Mouse (Mus musculus) lung, adult 2 months (tissue): ENCODE measurements around the gene Odf3l2. TPM values are rescaled to one million over a fixed set of nuclear protein-coding genes. Genes with fewer than 3 reads are reported as not detected.

Experiments
- DNase-seq: peaks from one replicate; pipeline ENCODE4 v3.0.0; 2022
- H3K4me1 ChIP-seq: fragments of 200-500 bp; 2 replicates; pipeline ENCODE4 v1.6.1; 2011; ENCODE audit warnings: low read length; ENCODE audit not compliant: control insufficient read depth, insufficient read depth
- H3K4me3 ChIP-seq: fragments of 200-500 bp; replicated peaks from 2 replicates; pipeline ENCODE3; 2011; ENCODE audit warnings: low read depth, mild to moderate bottlenecking, control low read depth, low read length; ENCODE audit errors: extremely low read depth
- CTCF ChIP-seq: fragments of 200-500 bp; IDR thresholded peaks from 2 replicates; pipeline ENCODE4 v1.5.1; 2011; ENCODE audit warnings: mild to moderate bottlenecking, low read length, control low read depth; ENCODE audit not compliant: insufficient read depth
- POLR2A ChIP-seq: fragments of 200-500 bp; IDR thresholded peaks from 2 replicates; pipeline ENCODE4 v1.6.1; 2011; ENCODE audit warnings: low read depth, mild to moderate bottlenecking, control low read depth, low read length, borderline replicate concordance; ENCODE audit errors: extremely low read depth
- WGBS: fragments of 180-500 bp; shearing (Covaris S2); methylation state at CpG from one replicate; pipeline ENCODE4 v1.1.7; 2018; 5-methylcytosine and 5-hydroxymethylcytosine counted together
- polyA plus RNA-seq: library from polyadenylated mRNA; depleted of rRNA; stranded (reverse); fragments of >200 nt; gene quantifications from 2 replicates; pipeline ENCODE4 v1.2.3, GENCODE M21; 2012

Odf3l2 gene
- polyA plus RNA-seq, 1 experiment = not detected

DNA sequence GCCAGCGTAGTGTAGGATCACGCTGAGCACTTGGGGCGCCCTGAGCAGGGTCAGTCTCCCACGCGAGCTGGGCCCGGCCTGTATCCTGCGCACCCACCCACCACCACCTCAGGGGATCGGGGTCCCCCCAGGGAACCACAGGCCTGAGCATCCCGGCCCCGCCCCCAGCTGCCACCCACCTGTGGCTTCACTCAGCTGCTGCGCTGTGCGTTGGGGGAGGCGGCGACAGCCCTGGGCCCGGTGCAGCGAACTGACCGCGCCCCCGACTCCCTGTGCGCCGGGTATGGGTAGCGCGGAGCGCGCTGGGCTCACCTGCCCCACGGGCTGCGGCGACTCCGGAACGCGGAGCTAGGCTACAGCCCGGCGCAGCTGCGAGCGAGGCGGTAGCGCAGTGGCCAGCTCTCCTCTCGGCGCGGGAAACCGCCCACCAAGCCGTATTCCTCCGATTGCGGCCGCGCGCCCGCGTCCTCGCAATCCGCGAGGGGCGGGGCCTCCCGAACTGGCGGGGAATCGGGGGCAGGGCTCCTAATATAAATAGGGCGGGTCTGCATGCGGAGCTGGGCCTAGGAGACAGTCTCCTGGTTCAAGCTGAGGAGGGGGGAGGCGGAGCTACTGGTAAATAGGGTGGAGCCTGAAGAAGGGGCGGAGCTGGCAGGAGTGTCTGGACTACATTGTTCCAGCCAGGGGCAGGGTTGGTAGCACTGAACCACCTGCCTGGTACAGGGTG is 31.8 kb downstream of the Odf3l2 start, which contains the start of gene C2cd4c:
TSS of gene C2cd4c (minus strand) at position 448 of the 727 bp plus-strand sequence.
- no peak for TF ChIP-seq POLR2A
- TF ChIP-seq CTCF = no peak
- H3K4me1 ChIP-seq = peaks cover 5% of the 10 kb centered on the region; the same call in 1 of the 2 replicates
- peak; percentile 33 for DNase-seq
- peak within 1 kb of the TSS; percentile 38 for H3K4me3 ChIP-seq
- WGBS = 1% methylated on average over 59 of the region's 60 CpGs

DNA sequence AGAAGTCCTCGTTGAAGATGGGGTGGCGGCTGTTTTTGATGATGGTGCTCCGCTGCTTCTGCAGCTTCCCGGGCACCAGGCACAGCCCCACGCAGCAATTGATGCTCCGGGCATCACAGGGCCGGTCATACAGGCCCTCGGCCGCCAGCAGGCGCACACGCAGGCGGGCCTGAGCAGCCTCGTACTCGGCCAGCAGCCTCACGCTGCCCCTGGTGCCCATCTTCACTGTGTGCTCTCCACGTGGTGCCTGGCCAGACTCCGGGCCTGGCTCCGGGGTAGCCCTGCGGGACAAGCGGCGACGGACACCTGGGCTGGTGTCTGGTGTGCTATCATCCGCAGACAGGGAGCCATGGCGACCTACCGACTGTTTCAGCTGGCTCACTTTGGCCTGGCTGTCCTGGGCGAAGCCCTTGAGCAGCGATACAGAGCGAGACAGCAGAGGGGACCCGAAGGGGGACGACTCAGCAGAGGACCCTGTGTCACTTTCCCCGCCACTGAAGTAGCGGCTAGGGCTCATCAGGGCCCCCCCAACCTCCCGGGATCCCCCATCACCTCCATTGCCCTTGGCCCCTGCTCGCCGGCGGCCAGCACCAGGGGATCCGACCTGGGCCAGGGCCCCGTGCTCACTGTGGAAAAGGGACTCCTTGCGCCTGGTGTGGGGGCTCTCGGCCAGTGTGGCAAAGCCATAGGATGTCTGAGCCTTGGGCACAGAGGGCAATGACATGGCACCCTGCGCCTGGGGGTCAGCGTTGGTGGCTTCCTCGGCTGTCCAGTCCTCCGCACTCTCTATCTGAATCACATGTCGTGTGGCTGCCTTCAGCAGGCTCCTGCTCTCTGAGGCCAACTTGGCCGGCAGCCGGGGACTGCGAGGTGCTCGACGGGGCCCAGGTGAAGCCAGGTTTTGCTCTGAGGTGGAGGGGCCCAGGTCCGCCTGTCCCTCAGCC is 33.1 kb downstream of the Odf3l2 start:
- WGBS = 13% methylated on average over 51 of the region's 51 CpGs
- Histone ChIP-seq H3K4me1 (peaks cover 5% of the 10 kb centered on the region; the same call in 1 of the 2 replicates), H3K4me3 (no peak overlapping the region)
- TF ChIP-seq POLR2A (no peak), CTCF (no peak)
- DNase-seq = no peak

DNA sequence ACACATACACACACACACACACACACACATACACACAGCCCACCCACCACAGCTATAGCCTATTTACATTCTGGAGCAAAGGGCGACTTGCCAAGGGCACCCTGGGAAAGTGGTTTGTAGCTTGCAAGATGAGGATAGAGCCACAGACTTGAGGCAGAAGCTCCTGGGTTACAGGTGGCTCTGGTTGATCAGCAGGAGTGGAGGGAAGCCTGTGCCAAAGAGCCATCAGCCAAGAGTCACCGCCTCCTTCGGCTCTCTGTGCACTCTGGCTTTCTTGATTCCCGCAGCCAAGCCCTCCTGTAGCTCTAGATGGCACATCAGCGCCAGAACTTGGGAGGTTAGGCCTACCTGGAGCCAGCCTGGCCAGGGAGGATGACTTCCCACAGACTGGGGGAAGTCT is 34.2 kb downstream of the Odf3l2 start:
- H3K4me3 ChIP-seq = no peak overlapping the region
- 37% methylated on average over 5 of the region's 5 CpGs for whole genome bisulfite sequencing
- no peak for DNase-seq
- H3K4me1 ChIP-seq = peaks cover 5% of the 10 kb centered on the region; the same call in 1 of the 2 replicates
- TF ChIP-seq POLR2A (no peak), CTCF (no peak)

DNA sequence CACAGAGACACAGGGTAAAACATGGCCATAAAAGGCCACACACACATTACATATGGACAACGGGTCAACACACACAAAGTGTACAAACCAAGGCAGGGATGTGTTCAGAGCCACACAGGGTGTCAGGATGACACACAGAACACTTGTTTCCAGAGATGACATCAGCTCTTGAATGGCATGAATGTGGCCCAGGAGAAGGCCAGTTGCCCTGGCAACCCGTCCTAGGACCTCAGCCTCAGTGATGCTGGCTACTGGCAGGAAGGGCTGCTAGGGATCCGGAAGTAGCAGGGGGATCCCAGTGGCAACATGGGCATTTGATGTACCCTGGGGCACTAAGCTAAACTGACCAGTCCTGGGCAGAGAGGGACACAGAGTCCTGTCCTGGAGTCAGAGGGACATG is 36.3 kb downstream of the Odf3l2 start:
- TF ChIP-seq POLR2A = no peak
- TF ChIP-seq CTCF = no peak
- Histone ChIP-seq H3K4me1 (peaks cover 5% of the 10 kb centered on the region; the same call in 1 of the 2 replicates), H3K4me3 (no peak overlapping the region)
- WGBS = 78% methylated on average over 3 of the region's 3 CpGs
- DNase-seq = no peak

DNA sequence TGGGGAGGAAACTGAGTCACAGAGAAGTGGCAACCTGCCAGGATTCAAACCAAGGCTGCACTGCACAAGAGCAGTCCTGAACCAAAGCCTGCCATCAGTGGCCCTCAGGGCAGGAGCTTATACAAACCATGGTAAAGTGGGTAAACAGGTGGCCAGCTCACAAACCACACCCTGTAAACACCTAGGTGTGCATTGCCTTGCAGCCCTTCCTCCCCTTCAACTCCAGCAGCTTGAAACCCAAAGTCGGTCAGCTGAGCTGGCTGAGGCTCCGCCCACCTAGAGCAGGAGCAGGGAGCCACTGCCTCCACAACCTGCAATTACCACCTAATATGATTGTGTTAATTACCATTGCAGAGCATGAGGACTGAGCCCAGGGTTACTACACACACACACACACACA is 37.6 kb downstream of the Odf3l2 start:
- H3K4me3 ChIP-seq = no peak overlapping the region
- H3K4me1 ChIP-seq = no peaks in the 10 kb centered on the region
- 40% methylated on average over 2 of the region's 2 CpGs for WGBS
- no peak for DNase-seq
- TF ChIP-seq POLR2A (no peak), CTCF (no peak)

DNA sequence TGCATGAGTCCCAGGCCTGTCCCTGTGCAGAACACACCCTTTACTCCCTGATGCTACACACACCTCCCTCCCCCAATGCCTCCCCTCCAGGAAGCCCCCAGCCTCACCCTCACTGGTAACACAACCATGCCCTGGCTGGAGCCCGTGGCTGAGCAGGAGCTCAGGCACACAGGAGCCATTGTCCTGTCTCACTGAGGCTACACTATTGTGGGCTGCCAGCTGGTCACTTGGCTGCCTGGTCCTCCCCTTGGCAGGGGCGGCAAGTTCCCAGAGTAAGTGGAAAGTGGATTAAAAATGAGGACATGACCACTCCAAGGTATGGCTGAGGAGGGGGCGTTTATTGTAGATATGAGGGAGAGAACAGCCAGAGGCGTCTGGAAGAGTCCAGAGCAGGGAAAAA is 39.0 kb downstream of the Odf3l2 start:
- WGBS = 56% methylated on average over 4 of the region's 4 CpGs
- DNase-seq = no peak
- H3K4me3 ChIP-seq = no peak overlapping the region
- no peak for TF ChIP-seq CTCF
- no peak for TF ChIP-seq POLR2A
- H3K4me1 ChIP-seq = no peaks in the 10 kb centered on the region

DNA sequence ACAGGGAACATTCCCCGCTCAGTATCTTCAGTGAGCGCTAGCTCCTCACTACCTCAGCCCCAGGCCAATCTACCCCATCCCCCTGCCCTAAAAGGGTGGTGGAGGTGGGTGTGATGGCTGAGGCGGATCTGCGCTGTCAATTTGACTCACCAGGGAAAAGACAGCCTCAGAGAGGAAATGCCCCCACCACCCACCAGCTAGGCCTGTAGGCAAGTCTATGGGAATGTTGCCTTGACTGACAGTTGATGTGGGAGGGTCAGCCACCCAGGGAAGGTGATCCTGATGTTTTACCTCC is 47.7 kb downstream of the Odf3l2 start:
- no peak for TF ChIP-seq POLR2A
- TF ChIP-seq CTCF = no peak
- Histone ChIP-seq H3K4me3 (no peak overlapping the region), H3K4me1 (no peaks in the 10 kb centered on the region)
- 71% methylated on average over 4 of the region's 4 CpGs for WGBS
- DNase-seq = no peak

DNA sequence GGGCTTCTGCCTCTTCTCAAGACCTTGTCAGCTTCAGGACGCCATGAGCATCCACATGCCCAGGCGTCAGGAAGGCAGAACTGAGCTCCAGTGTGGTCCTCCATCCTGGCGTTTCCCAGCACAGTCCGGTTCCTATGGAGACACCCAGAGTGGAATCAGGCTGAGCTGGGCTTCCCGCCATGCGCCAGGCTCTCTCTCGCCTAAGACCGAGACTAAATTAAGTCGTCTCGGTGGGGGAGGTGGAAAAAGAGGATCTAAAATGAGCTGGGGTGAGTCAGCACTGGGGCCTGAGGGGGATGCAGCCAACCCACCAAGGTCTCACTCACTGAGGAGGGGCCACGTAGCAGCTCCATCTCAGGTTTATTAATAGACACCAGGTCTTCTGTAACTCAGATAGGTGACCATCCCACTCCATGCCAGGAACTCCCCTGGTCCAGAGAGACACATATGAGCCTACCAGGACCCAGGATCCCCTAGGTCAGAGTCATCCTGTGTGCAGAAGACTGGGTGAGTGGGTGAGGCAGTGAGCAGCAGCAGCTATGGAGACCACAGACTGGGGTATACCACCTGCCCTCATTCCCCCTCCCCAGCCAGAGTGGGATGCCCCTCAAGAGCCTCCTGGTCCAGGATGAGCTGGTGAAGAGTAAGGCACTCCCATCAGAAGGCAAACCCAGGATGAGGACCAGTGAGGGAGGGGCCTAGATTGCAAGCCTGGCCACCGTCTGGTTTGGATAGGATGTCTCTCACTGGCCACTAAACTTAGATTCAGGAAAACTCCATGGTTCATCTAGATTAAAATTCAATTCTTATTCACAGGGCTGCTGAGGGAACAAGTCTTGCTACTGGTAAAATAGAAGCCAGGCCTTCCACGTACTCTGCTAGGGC is 48.2 kb downstream of the Odf3l2 start:
- Histone ChIP-seq H3K4me1 (no peaks in the 10 kb centered on the region), H3K4me3 (no peak overlapping the region)
- TF ChIP-seq POLR2A (no peak), CTCF (no peak)
- WGBS = 36% methylated on average over 13 of the region's 13 CpGs
- DNase-seq = no peak

DNA sequence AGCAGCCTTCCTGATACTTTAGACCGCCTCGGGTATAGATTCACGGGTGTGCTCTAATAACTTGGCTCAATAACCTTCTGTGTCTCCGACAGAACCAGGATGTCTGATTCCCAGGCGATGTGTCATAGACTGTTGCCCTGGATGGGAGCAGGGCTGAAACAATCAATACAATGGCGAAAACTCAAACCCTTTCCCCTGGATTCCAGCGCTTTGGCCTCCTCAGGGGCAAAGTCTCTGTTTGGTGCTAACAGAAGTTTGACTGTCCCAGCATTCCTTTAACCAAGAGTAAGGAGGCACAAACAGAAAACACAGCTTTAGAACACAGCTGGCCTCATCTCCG is 50.0 kb downstream of the Odf3l2 start:
- DNase-seq = no peak
- Histone ChIP-seq H3K4me1 (no peaks in the 10 kb centered on the region), H3K4me3 (no peak overlapping the region)
- WGBS = 58% methylated on average over 8 of the region's 8 CpGs
- no peak for TF ChIP-seq POLR2A
- TF ChIP-seq CTCF = no peak
